Mouse (Mus musculus) bone marrow macrophage, adult 2 months (primary cell): ENCODE measurements around the gene Eif4b.

Experiments used
- CTCF ChIP-seq: IDR thresholded peaks from 2 replicates; pipeline ENCODE4 v1.5.1; 2012; ENCODE audit warnings: low read depth, mild to moderate bottlenecking, low read length, moderate library complexity
- POLR2A ChIP-seq: IDR thresholded peaks from 2 replicates; pipeline ENCODE4 v1.6.1; 2012; ENCODE audit warnings: mild to moderate bottlenecking, low read depth, low read length, borderline replicate concordance

DNA sequence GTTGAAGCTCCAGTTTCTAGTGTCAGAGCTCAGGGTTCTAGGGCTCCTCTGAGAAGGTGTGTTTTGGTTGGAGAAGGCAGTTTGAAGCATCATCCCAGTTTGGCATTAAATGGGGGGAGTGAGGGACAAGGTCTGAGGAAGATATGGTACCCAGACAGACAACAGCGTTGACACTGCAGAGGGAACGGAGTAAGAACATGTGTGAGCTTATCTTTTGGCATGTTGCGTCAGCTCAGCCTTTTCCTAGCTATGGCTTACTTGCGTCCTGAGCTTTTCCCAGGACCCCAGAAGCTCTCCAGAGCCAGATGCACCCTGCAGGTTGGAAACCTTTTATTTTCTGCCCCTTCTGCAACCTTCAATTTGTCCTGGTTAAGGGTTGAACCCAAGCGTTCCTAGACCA is 72.5 kb downstream of the Eif4b start:
- no peak for TF ChIP-seq POLR2A
- no peak for TF ChIP-seq CTCF
